Mouse (Mus musculus) retina, postnatal 7 days (tissue): ENCODE data around the gene Cyp4f18.
"Not testable (repeated sequence)": the region's sequence is repeated elsewhere in the genome, so short reads cannot be mapped to it uniquely, and the experiment has no call there.

Source experiments
- DNase-seq: peaks from one replicate; pipeline ENCODE4 v3.0.0-alpha.2; 2012; ENCODE audit warnings: low read depth, low spot score

The Cyp4f18 gene

GRCm38 (mm10) chr8:72009473-72009872 lies at the start of gene Cyp4f18:
Gene Cyp4f18 (minus strand): TSS chr8:72009626.
- no peak for DNase-seq

- not testable (repeated sequence) for DNase-seq
These were observed 48.2 kb upstream of the Cyp4f18 start for GRCm38 (mm10) chr8:72057643-72058042.

GRCm38 (mm10) chr8:72054633-72055032 lies 45.2 kb upstream of the Cyp4f18 start:
- DNase-seq = not testable (repeated sequence)

- no peak for DNase-seq
These were observed 33.1 kb upstream of the Cyp4f18 start for GRCm38 (mm10) chr8:72042493-72042892.

- DNase-seq = not testable (repeated sequence)
These were observed 31.5 kb upstream of the Cyp4f18 start, which contains the start of gene Olfr372 for GRCm38 (mm10) chr8:72040918-72041317. Gene Olfr372 (plus strand): TSS chr8:72041218.

- DNase-seq = peak; percentile 30
These were observed 23.5 kb upstream of the Cyp4f18 start for GRCm38 (mm10) chr8:72032926-72033325.

- DNase-seq = not testable (repeated sequence)
These were observed 15.5 kb upstream of the Cyp4f18 start for GRCm38 (mm10) chr8:72024886-72025285.

- no peak for DNase-seq
These were observed 10.4 kb upstream of the Cyp4f18 start for GRCm38 (mm10) chr8:72019816-72020215.

GRCm38 (mm10) chr8:72019022-72019421 lies 9.6 kb upstream of the Cyp4f18 start:
- not testable (repeated sequence) for DNase-seq

- no peak for DNase-seq
These were observed 8.7 kb upstream of the Cyp4f18 start for GRCm38 (mm10) chr8:72018141-72018540.

- DNase-seq = not testable (repeated sequence)
These were observed 7.9 kb upstream of the Cyp4f18 start for GRCm38 (mm10) chr8:72017339-72017738.

GRCm38 (mm10) chr8:72013506-72014228 lies 4.2 kb upstream of the Cyp4f18 start:
- DNase-seq = not testable (repeated sequence)

- no peak for DNase-seq
These were observed 1.2 kb downstream of the Cyp4f18 start for GRCm38 (mm10) chr8:72008134-72008641.

GRCm38 (mm10) chr8:72006763-72007162 lies 2.7 kb downstream of the Cyp4f18 start:
- DNase-seq = no peak

GRCm38 (mm10) chr8:72005912-72006311 lies 3.5 kb downstream of the Cyp4f18 start:
- no peak for DNase-seq

GRCm38 (mm10) chr8:72002942-72003341 lies 6.5 kb downstream of the Cyp4f18 start:
- DNase-seq = no peak

- no peak for DNase-seq
These were observed 9.2 kb downstream of the Cyp4f18 start for GRCm38 (mm10) chr8:72000223-72000622.

- DNase-seq = no peak
These were observed 10.0 kb downstream of the Cyp4f18 start for GRCm38 (mm10) chr8:71999434-71999833.

GRCm38 (mm10) chr8:71988867-71989599 lies 20.4 kb downstream of the Cyp4f18 start:
- DNase-seq = no peak

- DNase-seq = peak; percentile 43
These were observed 21.1 kb downstream of the Cyp4f18 start for GRCm38 (mm10) chr8:71988110-71988866.

GRCm38 (mm10) chr8:71984601-71985000 lies 24.8 kb downstream of the Cyp4f18 start:
- peak; percentile 68 for DNase-seq

- DNase-seq = no peak
These were observed 28.0 kb downstream of the Cyp4f18 start for GRCm38 (mm10) chr8:71981456-71981855.
